Mouse (Mus musculus) midbrain, embryonic 11.5 days (tissue): ENCODE results near the gene Wbp1. TPM values are rescaled to one million over a fixed set of nuclear protein-coding genes. Genes with fewer than 3 reads are reported as not detected.
A peak's percentile ranks its signal among the peaks of the same experiment; 100 is the strongest.
"Not testable (repeated sequence)": the region's sequence is repeated elsewhere in the genome, so short reads cannot be mapped to it uniquely, and the experiment has no call there.

Experiments used
- ATAC-seq: fragments of 200-750 bp; cut with Nextera tagmentation; 2 replicates; pipeline ENCODE4 v1.8.0; 2017; ENCODE audit warnings: moderate TSS enrichment, moderate library complexity; ENCODE audit not compliant: low FRiP score
- DNase-seq: peaks from one replicate; pipeline ENCODE4 v3.0.0; 2015; ENCODE audit warnings: low spot score; ENCODE audit errors: missing footprints
- H3K27ac ChIP-seq: fragments of 300-500 bp; sonication (generic); 2 replicates; pipeline ENCODE4 v1.5.1; 2014; ENCODE audit warnings: low read depth, low read length
- H3K27me3 ChIP-seq: fragments of 300-500 bp; sonication (generic); 2 replicates; pipeline ENCODE4 v1.6.1; 2014; ENCODE audit warnings: mild to moderate bottlenecking, low read length, moderate library complexity, mixed read lengths; ENCODE audit not compliant: control insufficient read depth, insufficient read depth
- H3K36me3 ChIP-seq: fragments of 300-500 bp; sonication (generic); 2 replicates; pipeline ENCODE4 v1.6.1; 2014; ENCODE audit warnings: mild to moderate bottlenecking, low read length, moderate library complexity, mixed read lengths; ENCODE audit not compliant: control insufficient read depth, insufficient read depth
- H3K4me1 ChIP-seq: fragments of 300-500 bp; sonication (generic); 2 replicates; pipeline ENCODE4 v1.6.1; 2014; ENCODE audit warnings: low read length; ENCODE audit not compliant: control insufficient read depth, insufficient read depth
- H3K4me2 ChIP-seq: fragments of 300-500 bp; sonication (generic); 2 replicates; pipeline ENCODE4 v1.6.1; 2014; ENCODE audit warnings: mild to moderate bottlenecking, moderate library complexity
- H3K4me3 ChIP-seq: fragments of 300-500 bp; sonication (generic); 2 replicates; pipeline ENCODE4 v1.5.1; 2014; ENCODE audit warnings: low read depth, low read length
- H3K9ac ChIP-seq: fragments of 300-500 bp; sonication (generic); 2 replicates; pipeline ENCODE4 v1.6.1; 2014; ENCODE audit warnings: low read length
- H3K9me3 ChIP-seq: fragments of 300-500 bp; sonication (generic); 2 replicates; pipeline ENCODE4 v1.6.1; 2016; ENCODE audit warnings: low read length; ENCODE audit not compliant: control insufficient read depth
- WGBS: fragments of 180-500 bp; shearing (Covaris S2); extraction: QIAGEN DNeasy Blood & Tissue Kit; methylation state at CpG from one replicate; pipeline ENCODE4 v1.1.7; 2014; 5-methylcytosine and 5-hydroxymethylcytosine counted together
- polyA plus RNA-seq: library from polyadenylated mRNA; unstranded; fragments of >200 nt; fragmentation: Nextera tagmentation; extraction: Ambion mirVana; gene quantifications from 2 replicates; pipeline ENCODE4 v1.2.1, GENCODE M21; 2014

Wbp1 gene
- polyA plus RNA-seq, 1 experiment from 2014 or later, result 153 TPM

DNA sequence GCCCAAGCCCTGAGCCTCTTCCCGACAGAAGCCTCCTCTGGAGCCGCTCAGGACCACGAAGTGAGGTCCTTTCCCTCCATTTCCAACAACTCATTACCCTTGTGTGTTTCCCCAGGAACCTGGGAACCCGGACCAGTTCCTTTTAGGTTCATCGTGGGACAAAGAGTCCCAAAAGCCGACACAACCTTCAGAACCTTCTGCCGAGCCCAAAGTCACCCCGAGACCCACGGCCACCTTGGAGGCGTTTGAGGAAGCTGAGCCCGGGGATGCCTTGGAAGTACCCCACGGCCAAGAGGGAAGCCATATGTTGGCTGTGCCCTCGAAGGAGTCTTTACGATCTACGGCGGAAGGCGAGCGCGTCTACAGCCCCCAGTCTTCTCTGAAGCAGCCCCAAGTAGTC, 40.1 kb upstream of the Wbp1 start:
- Histone ChIP-seq H3K9ac (peak overlapping the region; percentile 30; the same call in 1 of the 2 replicates), H3K4me3 (peak overlapping the region; percentile 20), H3K27me3 (peaks cover 31% of the 10 kb centered on the region), H3K4me1 (peaks cover 20% of the 10 kb centered on the region), H3K27ac (no peak overlapping the region), H3K9me3 (no peaks in the 10 kb centered on the region), H3K36me3 (no peaks in the 10 kb centered on the region), H3K4me2 (peak overlapping the region; percentile 29)
- DNase-seq, result peak; percentile 90
- no peak for ATAC-seq
- WGBS, result 4% methylated on average over 19 of the region's 19 CpGs

- H3K9me3 ChIP-seq, H3K4me3 ChIP-seq, H3K27ac ChIP-seq, H3K36me3 ChIP-seq, DNase-seq, H3K9ac ChIP-seq, ATAC-seq, H3K4me2 ChIP-seq: not testable (repeated sequence)
- WGBS, result 12% methylated on average over 3 of the region's 3 CpGs
- H3K27me3 ChIP-seq, result peaks cover 31% of the 10 kb centered on the region
- H3K4me1 ChIP-seq, result peaks cover 20% of the 10 kb centered on the region
These were observed 38.1 kb upstream of the Wbp1 start for GRCm38 (mm10) chr6:83159456-83159855.

DNA sequence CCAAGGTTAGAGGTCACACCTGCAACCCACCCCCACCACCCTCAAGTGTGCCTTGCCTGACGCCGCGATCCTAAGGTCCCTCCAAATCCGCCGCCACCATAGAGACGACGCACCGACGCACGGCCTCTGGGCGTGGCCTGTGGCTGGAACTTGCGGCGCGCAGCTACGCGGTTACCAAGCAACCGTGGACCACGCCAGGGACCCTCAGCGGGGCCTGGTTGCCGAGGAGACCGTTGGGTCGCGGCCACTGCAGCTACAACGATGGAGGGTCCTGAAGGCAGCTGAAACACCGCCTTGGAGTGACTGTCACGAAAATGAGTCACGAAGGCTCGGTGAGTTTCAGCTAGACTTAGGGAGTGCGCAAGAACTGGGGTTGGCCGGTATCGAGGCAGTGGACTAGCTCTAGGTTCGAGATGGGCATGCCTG, 34.9 kb upstream of the Wbp1 start, which contains the start of the genes Wdr54 and 1700003E16Rik:
Wdr54 (minus strand) TSS at position 139 of the 426 bp plus-strand sequence.
1700003E16Rik (plus strand) TSS at position 146 of the 426 bp plus-strand sequence.
- Histone ChIP-seq H3K4me2 (peak within 1 kb of the TSS; percentile 88), H3K27me3 (peaks cover 14% of the 10 kb centered on the region), H3K9ac (peak within 1 kb of the TSS; percentile 71), H3K27ac (no peak within 1 kb of the TSS), H3K36me3 (peaks cover 7% of the 10 kb centered on the region; the same call in 1 of the 2 replicates), H3K4me3 (peak within 1 kb of the TSS; percentile 53), H3K9me3 (no peaks in the 10 kb centered on the region), H3K4me1 (peaks cover 16% of the 10 kb centered on the region)
- ATAC-seq (peak; percentile 95), DNase-seq (peak; percentile 99)
- 1% methylated on average over 32 of the region's 32 CpGs for WGBS

DNA sequence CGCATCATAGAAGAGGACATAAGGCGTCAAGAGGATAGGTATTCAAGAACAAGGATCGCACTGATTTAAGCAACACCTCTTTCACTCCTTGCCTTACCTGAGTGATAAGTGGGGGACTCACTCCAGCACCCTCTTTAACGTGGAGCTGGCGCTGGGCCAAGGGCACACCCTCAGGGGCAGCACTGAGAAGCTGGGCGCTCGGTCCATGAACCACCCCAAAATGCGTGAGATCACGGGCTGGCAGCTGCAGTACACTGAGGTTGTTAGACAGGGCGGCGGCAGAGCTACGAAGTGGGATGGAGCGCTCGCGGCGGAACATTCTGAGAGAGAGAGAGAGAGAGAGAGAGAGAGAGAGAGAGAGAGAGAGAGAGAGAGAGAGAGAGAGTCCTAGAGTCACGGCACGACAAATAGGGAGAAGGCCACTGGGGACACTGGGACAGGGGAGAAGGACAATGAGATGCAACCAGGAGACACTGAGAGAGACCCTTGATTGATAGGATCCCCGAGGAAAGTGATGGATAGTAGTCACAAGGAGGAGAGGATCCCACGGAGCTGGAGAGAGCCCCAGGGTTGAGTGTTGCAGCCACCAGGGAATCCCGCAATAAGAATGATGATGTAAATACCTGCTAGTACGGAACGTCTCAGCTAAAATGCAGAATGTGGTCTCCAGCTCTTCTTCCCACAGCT, 34.3 kb upstream of the Wbp1 start:
- DNase-seq, result no peak
- Histone ChIP-seq H3K9me3 (no peaks in the 10 kb centered on the region), H3K4me1 (peaks cover 18% of the 10 kb centered on the region), H3K27me3 (peaks cover 8% of the 10 kb centered on the region), H3K4me2 (peak overlapping the region; percentile 88), H3K4me3 (peak overlapping the region; percentile 53), H3K27ac (no peak overlapping the region), H3K36me3 (peaks cover 7% of the 10 kb centered on the region; the same call in 1 of the 2 replicates), H3K9ac (peak overlapping the region; percentile 71)
- 9% methylated on average over 23 of the region's 23 CpGs for WGBS
- ATAC-seq, result peak; percentile 65

DNA sequence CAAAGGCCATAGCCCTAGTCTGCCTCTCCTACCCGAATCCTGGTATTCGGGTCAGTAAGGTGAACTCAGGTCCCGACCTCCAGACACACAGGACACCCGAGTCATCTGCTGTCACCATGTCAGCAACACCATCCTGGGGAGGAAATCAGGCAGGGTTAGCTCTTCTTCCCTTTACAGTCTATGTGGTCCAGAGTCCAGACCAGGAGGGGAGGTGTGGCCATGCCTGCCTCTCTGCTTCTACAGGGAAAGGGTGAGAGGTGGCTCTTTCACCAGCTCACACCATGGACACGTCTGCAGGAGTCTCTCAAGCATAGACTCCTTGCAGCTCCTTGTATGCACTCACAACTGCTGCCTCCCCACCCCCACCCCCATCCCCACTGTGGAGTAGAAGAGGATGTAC, 32.1 kb upstream of the Wbp1 start:
- no peak overlapping the region for H3K4me3 ChIP-seq
- 76% methylated on average over 5 of the region's 5 CpGs for WGBS
- peaks cover 19% of the 10 kb centered on the region for H3K4me1 ChIP-seq
- no peak overlapping the region for H3K4me2 ChIP-seq
- ATAC-seq (no peak), DNase-seq (no peak)
- H3K27ac ChIP-seq, result no peak overlapping the region
- H3K9ac ChIP-seq, result no peak overlapping the region
- H3K9me3 ChIP-seq, result no peaks in the 10 kb centered on the region
- no peaks in the 10 kb centered on the region for H3K27me3 ChIP-seq
- H3K36me3 ChIP-seq, result peaks cover 11% of the 10 kb centered on the region; the same call in 1 of the 2 replicates

DNA sequence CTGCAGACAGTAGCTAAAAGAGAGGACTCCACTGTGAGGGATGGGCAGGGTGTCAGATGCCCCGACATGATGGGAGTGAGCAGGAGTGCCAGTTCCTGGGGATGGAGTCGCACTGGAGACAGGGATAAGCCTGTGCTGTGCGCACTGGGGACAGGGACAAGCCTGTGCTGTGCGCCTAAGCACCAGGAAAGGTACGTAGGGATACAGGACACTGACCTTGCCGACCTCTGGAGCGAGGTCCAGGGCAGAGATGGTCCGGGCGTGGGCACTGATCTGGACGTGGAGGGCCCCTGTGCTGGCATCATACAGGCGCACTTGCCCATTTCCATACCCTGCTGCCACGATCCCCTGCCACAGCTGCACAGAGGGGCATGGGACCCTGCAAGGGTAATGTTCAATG, 31.7 kb upstream of the Wbp1 start:
- no peak for ATAC-seq
- no peak overlapping the region for H3K4me3 ChIP-seq
- 87% methylated on average over 12 of the region's 12 CpGs for WGBS
- no peaks in the 10 kb centered on the region for H3K27me3 ChIP-seq
- no peaks in the 10 kb centered on the region for H3K9me3 ChIP-seq
- no peak overlapping the region for H3K27ac ChIP-seq
- DNase-seq, result no peak
- H3K4me2 ChIP-seq, result no peak overlapping the region
- H3K9ac ChIP-seq, result no peak overlapping the region
- H3K4me1 ChIP-seq, result peaks cover 19% of the 10 kb centered on the region
- H3K36me3 ChIP-seq, result peaks cover 11% of the 10 kb centered on the region; the same call in 1 of the 2 replicates

GRCm38 (mm10) chr6:83151721-83152120, 30.4 kb upstream of the Wbp1 start:
- no peak for ATAC-seq
- WGBS, result 21% methylated on average over 8 of the region's 8 CpGs
- peaks cover 11% of the 10 kb centered on the region; the same call in 1 of the 2 replicates for H3K36me3 ChIP-seq
- no peaks in the 10 kb centered on the region for H3K27me3 ChIP-seq
- H3K27ac ChIP-seq, result no peak overlapping the region
- H3K9ac ChIP-seq, result peak overlapping the region; percentile 34
- DNase-seq, result no peak
- no peaks in the 10 kb centered on the region for H3K9me3 ChIP-seq
- peaks cover 19% of the 10 kb centered on the region for H3K4me1 ChIP-seq
- no peak overlapping the region for H3K4me2 ChIP-seq
- H3K4me3 ChIP-seq, result no peak overlapping the region

- Histone ChIP-seq H3K4me2 (no peak overlapping the region), H3K9me3 (no peaks in the 10 kb centered on the region), H3K9ac (no peak overlapping the region), H3K4me1 (peaks cover 12% of the 10 kb centered on the region), H3K27me3 (no peaks in the 10 kb centered on the region; the same call in 1 of the 2 replicates), H3K27ac (no peak overlapping the region), H3K36me3 (0 out of 2 replicates have a peak, but pooled peaks cover 5% of the 10 kb centered on the region), H3K4me3 (no peak overlapping the region)
- DNase-seq (no peak), ATAC-seq (no peak)
- WGBS, result 53% methylated on average over 7 of the region's 7 CpGs
These were observed 25.9 kb upstream of the Wbp1 start for GRCm38 (mm10) chr6:83147280-83147679.

DNA sequence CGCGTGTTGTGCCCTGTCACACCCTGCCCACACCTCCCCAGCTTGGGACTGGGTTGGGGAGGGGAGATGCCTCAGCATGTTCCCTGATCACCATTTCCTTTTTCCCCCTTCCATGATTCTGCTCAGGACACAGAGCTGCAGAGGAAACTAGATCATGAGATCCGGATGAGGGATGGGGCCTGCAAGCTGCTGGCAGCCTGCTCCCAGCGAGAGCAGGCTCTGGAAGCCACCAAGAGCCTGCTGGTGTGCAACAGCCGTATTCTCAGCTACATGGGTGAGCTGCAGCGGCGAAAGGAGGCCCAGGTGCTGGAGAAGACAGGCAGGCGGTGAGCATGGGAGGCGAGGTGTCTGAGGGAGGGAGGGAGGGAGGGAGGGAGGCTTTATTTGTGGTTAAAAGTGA, 24.4 kb upstream of the Wbp1 start:
- Histone ChIP-seq H3K36me3 (0 out of 2 replicates have a peak, but pooled peaks cover 5% of the 10 kb centered on the region), H3K9ac (no peak overlapping the region), H3K27me3 (no peaks in the 10 kb centered on the region; the same call in 1 of the 2 replicates), H3K27ac (no peak overlapping the region), H3K4me3 (no peak overlapping the region), H3K4me1 (peaks cover 12% of the 10 kb centered on the region), H3K4me2 (no peak overlapping the region), H3K9me3 (no peaks in the 10 kb centered on the region)
- WGBS, result 78% methylated on average over 9 of the region's 9 CpGs
- ATAC-seq (no peak), DNase-seq (no peak)
